Mouse (Mus musculus) liver, adult 2 months (tissue): ENCODE data around the gene Pxk. TPM values are rescaled to one million over a fixed set of nuclear protein-coding genes. Genes with fewer than 3 reads are reported as not detected.
A peak's percentile ranks its signal among the peaks of the same experiment; 100 is the strongest.
"Not testable (repeated sequence)": the region's sequence is repeated elsewhere in the genome, so short reads cannot be mapped to it uniquely, and the experiment has no call there.

Source experiments
- DNase-seq: peaks from one replicate; pipeline ENCODE4 v3.0.0-alpha.2; 2011; ENCODE audit warnings: low read depth, low spot score; ENCODE audit errors: extremely low read depth
- H3K27ac ChIP-seq: fragments of 200-500 bp; replicated peaks from 2 replicates; pipeline ENCODE4 v1.5.1; 2012; ENCODE audit warnings: low read depth, mild to moderate bottlenecking, control low read depth, inconsistent platforms, low read length; ENCODE audit not compliant: insufficient read depth
- H3K27me3 ChIP-seq: fragments of 200-500 bp; 2 replicates; pipeline ENCODE4 v1.6.1; 2012; ENCODE audit warnings: mild to moderate bottlenecking, moderate library complexity, low read length, inconsistent platforms; ENCODE audit not compliant: control insufficient read depth, insufficient read depth
- H3K36me3 ChIP-seq: fragments of 200-500 bp; 2 replicates; pipeline ENCODE4 v1.6.1; 2012; ENCODE audit warnings: low read length, inconsistent platforms; ENCODE audit not compliant: control insufficient read depth, insufficient read depth
- H3K4me1 ChIP-seq: fragments of 200-500 bp; 2 replicates; pipeline ENCODE4 v1.6.1; 2011; ENCODE audit warnings: low read length; ENCODE audit not compliant: control insufficient read depth, insufficient read depth
- H3K4me3 ChIP-seq: fragments of 200-500 bp; 2 replicates; pipeline ENCODE4 v1.5.1; 2011; ENCODE audit warnings: low read depth, mild to moderate bottlenecking, control low read depth, low read length, moderate library complexity; ENCODE audit not compliant: insufficient read depth
- H3K79me2 ChIP-seq: fragments of 200-500 bp; 2 replicates; pipeline ENCODE4 v1.6.1; 2012; ENCODE audit warnings: inconsistent platforms, mild to moderate bottlenecking, low read length, moderate library complexity; ENCODE audit not compliant: control insufficient read depth, insufficient read depth
- H3K9ac ChIP-seq: fragments of 200-500 bp; 2 replicates; pipeline ENCODE4 v1.6.1; 2012; ENCODE audit warnings: low read depth, mild to moderate bottlenecking, control low read depth, inconsistent platforms, low read length
- CTCF ChIP-seq: fragments of 200-500 bp; IDR thresholded peaks from 2 replicates; pipeline ENCODE4 v1.5.1; 2011; ENCODE audit warnings: low read depth, low read length, control low read depth
- POLR2A ChIP-seq: fragments of 200-500 bp; IDR thresholded peaks from 2 replicates; pipeline ENCODE4 v1.6.1; 2011; ENCODE audit warnings: low read length, control low read depth; ENCODE audit not compliant: insufficient read depth; ENCODE audit errors: extremely low read depth
- WGBS: fragments of 180-500 bp; shearing (Covaris S2); methylation state at CpG from one replicate; pipeline ENCODE4 v1.1.7; 2018; 5-methylcytosine and 5-hydroxymethylcytosine counted together
- polyA plus RNA-seq: library from polyadenylated mRNA; depleted of rRNA; stranded (reverse); fragments of >200 nt; gene quantifications from 2 replicates; pipeline ENCODE4 v1.2.3, GENCODE M21; 2012
- total RNA-seq: library from RNA; depleted of rRNA; stranded (reverse); fragments of >200 nt; gene quantifications from 2 replicates; pipeline ENCODE4 v1.2.3, GENCODE M21; 2014

Pxk gene
- total and polyA plus RNA-seq, 2 experiments, result 17.5 to 18.4 TPM

DNA sequence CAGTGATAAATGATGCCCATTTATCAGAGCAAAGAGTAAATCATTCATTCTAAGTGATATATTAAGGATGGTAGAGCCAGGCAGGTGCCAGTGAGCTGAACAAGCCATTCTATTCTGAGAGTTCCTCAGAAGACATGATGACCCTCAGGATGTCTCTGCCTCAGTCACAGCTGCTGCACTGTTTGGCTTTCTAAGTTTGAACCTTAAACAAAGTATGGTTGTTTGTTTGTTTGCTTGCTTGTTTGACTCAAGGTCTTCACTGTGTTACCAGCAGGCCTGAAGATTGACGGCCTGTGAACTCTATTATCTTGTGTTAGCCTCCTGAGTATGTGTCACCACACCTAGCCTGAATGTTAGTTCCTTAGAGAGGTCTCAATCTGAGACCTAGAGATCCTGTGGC, 16.7 kb downstream of the Pxk start:
- H3K79me2 ChIP-seq, result peaks cover 37% of the 10 kb centered on the region; the same call in 1 of the 2 replicates
- no peaks in the 10 kb centered on the region; the same call in 1 of the 2 replicates for H3K4me1 ChIP-seq
- whole genome bisulfite sequencing, result 68% methylated on average over 1 of the region's 1 CpGs
- no peaks in the 10 kb centered on the region for H3K27me3 ChIP-seq
- H3K9ac ChIP-seq, result no peak overlapping the region
- no peak for DNase-seq
- H3K4me3 ChIP-seq, result no peak overlapping the region
- no peak overlapping the region for H3K27ac ChIP-seq
- no peak for TF ChIP-seq CTCF
- no peak for TF ChIP-seq POLR2A
- peaks cover 10% of the 10 kb centered on the region for H3K36me3 ChIP-seq

- Histone ChIP-seq H3K27me3 (no peaks in the 10 kb centered on the region), H3K36me3 (peaks cover 13% of the 10 kb centered on the region), H3K4me1 (no peaks in the 10 kb centered on the region; the same call in 1 of the 2 replicates), H3K27ac (no peak overlapping the region), H3K79me2 (peaks cover 30% of the 10 kb centered on the region; the same call in 1 of the 2 replicates), H3K4me3 (no peak overlapping the region), H3K9ac (no peak overlapping the region)
- no peak for DNase-seq
- TF ChIP-seq POLR2A, result no peak
- no peak for TF ChIP-seq CTCF
- 82% methylated on average over 4 of the region's 4 CpGs for WGBS
Measured at GRCm38 (mm10) chr14:8115772-8116171, 17.8 kb downstream of the Pxk start.

GRCm38 (mm10) chr14:8117371-8117770, 19.4 kb downstream of the Pxk start:
- Histone ChIP-seq H3K4me3 (no peak overlapping the region), H3K27me3 (no peaks in the 10 kb centered on the region), H3K27ac (no peak overlapping the region), H3K79me2 (peaks cover 22% of the 10 kb centered on the region; the same call in 1 of the 2 replicates), H3K9ac (no peak overlapping the region), H3K36me3 (peaks cover 19% of the 10 kb centered on the region), H3K4me1 (peaks cover 2% of the 10 kb centered on the region; the same call in 1 of the 2 replicates)
- no peak for DNase-seq
- TF ChIP-seq CTCF, result no peak
- TF ChIP-seq POLR2A, result no peak
- WGBS, result 100% methylated on average over 2 of the region's 2 CpGs

GRCm38 (mm10) chr14:8119454-8119853, 21.4 kb downstream of the Pxk start:
- peaks cover 17% of the 10 kb centered on the region for H3K36me3 ChIP-seq
- no peak overlapping the region for H3K27ac ChIP-seq
- H3K27me3 ChIP-seq, result no peaks in the 10 kb centered on the region
- peaks cover 5% of the 10 kb centered on the region for H3K4me1 ChIP-seq
- 97% methylated on average over 5 of the region's 5 CpGs for WGBS
- H3K79me2 ChIP-seq, result peaks cover 13% of the 10 kb centered on the region; the same call in 1 of the 2 replicates
- H3K4me3 ChIP-seq, result no peak overlapping the region
- TF ChIP-seq POLR2A (no peak), CTCF (no peak)
- no peak overlapping the region for H3K9ac ChIP-seq
- DNase-seq, result no peak

DNA sequence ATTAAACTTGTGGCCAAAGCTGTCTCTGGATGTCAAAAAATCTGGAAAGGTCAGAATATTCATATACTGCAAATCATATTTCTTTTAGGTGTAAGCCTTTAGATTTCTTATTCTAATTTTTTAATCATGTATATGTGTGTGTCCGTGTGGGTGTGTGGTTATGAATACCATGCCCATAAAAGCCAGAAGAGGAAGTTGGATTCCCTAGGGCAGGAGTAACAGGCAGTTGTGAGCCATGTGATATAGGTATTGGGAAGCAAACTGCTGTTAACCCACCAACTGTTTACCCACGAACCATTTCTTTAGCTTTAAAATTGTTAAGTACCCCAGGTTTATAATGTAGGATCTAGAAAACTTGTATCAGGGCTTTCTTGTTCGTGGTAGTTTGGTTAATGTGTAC, 21.9 kb downstream of the Pxk start:
- 86% methylated on average over 3 of the region's 3 CpGs for WGBS

GRCm38 (mm10) chr14:8123141-8123540, 25.1 kb downstream of the Pxk start:
- 60% methylated on average over 7 of the region's 7 CpGs for WGBS
- peaks cover 14% of the 10 kb centered on the region for H3K36me3 ChIP-seq
- no peak for TF ChIP-seq CTCF
- TF ChIP-seq POLR2A, result no peak
- no peak for DNase-seq
- H3K9ac ChIP-seq, result no peak overlapping the region
- H3K27me3 ChIP-seq, result no peaks in the 10 kb centered on the region
- H3K79me2 ChIP-seq, result peaks cover 5% of the 10 kb centered on the region; the same call in 1 of the 2 replicates
- H3K4me1 ChIP-seq, result peaks cover 6% of the 10 kb centered on the region
- H3K4me3 ChIP-seq, result no peak overlapping the region
- H3K27ac ChIP-seq, result peak overlapping the region; percentile 43

More for the DNA sequence above, 21.9 kb downstream of the Pxk start:
- no peak for DNase-seq
- Histone ChIP-seq H3K27me3 (no peaks in the 10 kb centered on the region), H3K9ac (no peak overlapping the region), H3K4me3 (no peak overlapping the region), H3K27ac (no peak overlapping the region), H3K36me3 (peaks cover 15% of the 10 kb centered on the region), H3K79me2 (peaks cover 13% of the 10 kb centered on the region; the same call in 1 of the 2 replicates), H3K4me1 (peaks cover 6% of the 10 kb centered on the region)
- TF ChIP-seq POLR2A, result no peak
- TF ChIP-seq CTCF, result no peak

GRCm38 (mm10) chr14:8123611-8124010, 25.6 kb downstream of the Pxk start:
- H3K4me1 ChIP-seq, H3K4me3 ChIP-seq, H3K79me2 ChIP-seq, H3K9ac ChIP-seq, H3K27me3 ChIP-seq: not testable (repeated sequence)
- WGBS, result 73% methylated on average over 10 of the region's 10 CpGs
- Histone ChIP-seq H3K27ac (peak overlapping the region; percentile 43), H3K36me3 (peaks cover 14% of the 10 kb centered on the region)
- peak; percentile 29 for DNase-seq
